Mouse (Mus musculus) CD8-positive naive resting alpha-beta T cell, adult 2 months (primary cell): ENCODE data around the gene 1110008P14Rik.

Source experiments
- DNase-seq, 2 experiments: peaks; one replicate each; pipeline ENCODE4 v3.0.0; 2022; ENCODE audit warnings: low read depth in 2 of 2, low spot score in 2 of 2

The 1110008P14Rik gene

GRCm38 (mm10) chr2:32408429-32409424 is 27.0 kb upstream of the 1110008P14Rik start:
- no peak for DNase-seq

- DNase-seq = no peak
Measured at GRCm38 (mm10) chr2:32407144-32407824, 25.5 kb upstream of the 1110008P14Rik start.

GRCm38 (mm10) chr2:32404663-32405062 is 22.9 kb upstream of the 1110008P14Rik start:
- peak; percentile 94 to 98 for DNase-seq

- DNase-seq = no peak
Measured at GRCm38 (mm10) chr2:32396695-32397094, 15.0 kb upstream of the 1110008P14Rik start.

- DNase-seq = peak; percentile 77 to 82
Measured at GRCm38 (mm10) chr2:32395946-32396621, 14.3 kb upstream of the 1110008P14Rik start.

- DNase-seq = peak; percentile 84 to 92
Measured at GRCm38 (mm10) chr2:32395484-32395945, 13.8 kb upstream of the 1110008P14Rik start, which contains the start of gene Ptges2. Ptges2 (plus strand) TSS chr2:32395896.

- peak; percentile 16 to 49 for DNase-seq
Measured at GRCm38 (mm10) chr2:32394973-32395372, 13.2 kb upstream of the 1110008P14Rik start.

- DNase-seq = no peak
Measured at GRCm38 (mm10) chr2:32392063-32392462, 10.3 kb upstream of the 1110008P14Rik start.

GRCm38 (mm10) chr2:32390871-32391270 is 9.1 kb upstream of the 1110008P14Rik start:
- no peak for DNase-seq

GRCm38 (mm10) chr2:32389157-32389556 is 7.4 kb upstream of the 1110008P14Rik start:
- no peak for DNase-seq

GRCm38 (mm10) chr2:32387706-32388490 is 6.2 kb upstream of the 1110008P14Rik start, which contains the start of gene Lcn2:
Lcn2 (minus strand) TSS chr2:32388252.
- no peak for DNase-seq

- no peak for DNase-seq
Measured at GRCm38 (mm10) chr2:32382689-32383088, 951 bp upstream of the 1110008P14Rik start.

GRCm38 (mm10) chr2:32381141-32381774 is 480 bp downstream of the 1110008P14Rik start:
- no peak for DNase-seq

GRCm38 (mm10) chr2:32380001-32380500 is 1.7 kb downstream of the 1110008P14Rik start:
- no peak for DNase-seq

- no peak for DNase-seq
Measured at GRCm38 (mm10) chr2:32376963-32377362, 4.8 kb downstream of the 1110008P14Rik start.

GRCm38 (mm10) chr2:32375317-32375940 is 6.3 kb downstream of the 1110008P14Rik start:
- no peak for DNase-seq

- DNase-seq = no peak
Measured at GRCm38 (mm10) chr2:32374191-32374590, 7.5 kb downstream of the 1110008P14Rik start.

- no peak for DNase-seq
Measured at GRCm38 (mm10) chr2:32367315-32367714, 14.4 kb downstream of the 1110008P14Rik start.

GRCm38 (mm10) chr2:32364121-32364520 is 17.6 kb downstream of the 1110008P14Rik start:
- DNase-seq = no peak
